Mouse (Mus musculus) megakaryocyte, embryonic 14.5 days (primary cell): ENCODE measurements at regions not wholly inside any gene's neighbourhood (a gene's known extent, or its start where the extent isn't known, plus 50 kb on each side); places are given as distances from the start of the nearest gene placed in this dataset.

Experiments used
- FLI1 ChIP-seq: IDR thresholded peaks from 2 replicates; pipeline ENCODE4 v1.6.1; 2012; ENCODE audit warnings: low read length, inconsistent platforms, mixed read lengths
- GATA1 ChIP-seq: IDR thresholded peaks from 3 replicates; pipeline ENCODE4 v1.6.1; 2012; ENCODE audit warnings: mixed read lengths, low read length, inconsistent platforms, borderline replicate concordance

- TF ChIP-seq GATA1 (no peak), FLI1 (no peak)
These were observed 159.6 kb downstream of the 1500009L16Rik start for GRCm38 (mm10) chr10:83882119-83882890.
